Mouse (Mus musculus): ENCODE data around the gene Dnajb5.

Gene Dnajb5

DNA sequence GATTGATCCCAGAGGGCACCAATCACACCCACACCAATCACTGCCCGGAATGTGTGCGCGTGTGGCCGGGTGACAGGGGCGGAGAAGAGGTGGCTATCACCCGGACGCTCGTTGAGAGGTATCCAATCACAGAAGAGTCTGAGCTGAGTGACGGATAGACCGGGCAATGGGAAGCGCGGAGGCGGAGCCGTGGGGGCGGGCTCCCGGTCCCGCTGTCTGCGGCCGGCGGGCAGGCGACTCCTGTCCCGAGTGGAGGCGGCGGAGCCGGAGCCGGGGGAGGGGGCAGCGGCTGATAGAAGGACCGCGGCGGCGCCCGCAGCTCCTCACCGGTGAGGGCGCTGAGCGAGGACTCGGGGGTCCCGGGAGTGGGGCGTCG is at the start of gene Dnajb5:
Dnajb5 (plus strand) TSS at position 139 of the 376 bp plus-strand sequence.
- TF ChIP-seq GATA4 (IDR thresholded peaks at IDR 0.05; ENCODE audit: insufficient replicate concordance, low read length) = peak; percentile 16; the same call in 1 of the 2 replicates

- no peak for TF ChIP-seq GATA4 (IDR thresholded peaks at IDR 0.05; ENCODE audit: insufficient replicate concordance, low read length)
Observed at GRCm38 (mm10) chr4:42900878-42901277, 48.7 kb upstream of the Dnajb5 start.

DNA sequence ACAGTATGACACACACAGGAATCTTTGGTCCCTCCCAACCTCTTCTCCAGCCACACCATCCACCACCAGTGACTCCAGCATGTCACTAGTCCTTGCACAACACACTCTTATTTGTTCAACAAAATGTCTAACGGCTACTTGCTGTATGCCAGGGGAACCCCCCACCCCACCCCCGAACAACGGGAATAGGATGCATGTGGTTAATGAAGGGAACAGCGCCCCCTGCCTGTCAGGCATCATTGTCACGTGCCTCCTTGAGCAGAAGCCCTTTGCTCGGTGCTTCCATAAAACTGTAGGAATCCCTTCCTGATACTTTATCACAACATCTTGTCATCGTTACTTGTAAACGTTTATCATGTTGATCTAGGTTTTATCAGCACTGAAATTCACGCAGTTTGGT is 47.4 kb upstream of the Dnajb5 start:
- no peak for TF ChIP-seq GATA4 (IDR thresholded peaks at IDR 0.05; ENCODE audit: insufficient replicate concordance, low read length)

- no peak for TF ChIP-seq GATA4 (IDR thresholded peaks at IDR 0.05; ENCODE audit: insufficient replicate concordance, low read length)
Observed at GRCm38 (mm10) chr4:42902730-42903129, 46.9 kb upstream of the Dnajb5 start.

- no peak for TF ChIP-seq GATA4 (IDR thresholded peaks at IDR 0.05; ENCODE audit: insufficient replicate concordance, low read length)
Observed at GRCm38 (mm10) chr4:42903942-42904341, 45.7 kb upstream of the Dnajb5 start.

DNA sequence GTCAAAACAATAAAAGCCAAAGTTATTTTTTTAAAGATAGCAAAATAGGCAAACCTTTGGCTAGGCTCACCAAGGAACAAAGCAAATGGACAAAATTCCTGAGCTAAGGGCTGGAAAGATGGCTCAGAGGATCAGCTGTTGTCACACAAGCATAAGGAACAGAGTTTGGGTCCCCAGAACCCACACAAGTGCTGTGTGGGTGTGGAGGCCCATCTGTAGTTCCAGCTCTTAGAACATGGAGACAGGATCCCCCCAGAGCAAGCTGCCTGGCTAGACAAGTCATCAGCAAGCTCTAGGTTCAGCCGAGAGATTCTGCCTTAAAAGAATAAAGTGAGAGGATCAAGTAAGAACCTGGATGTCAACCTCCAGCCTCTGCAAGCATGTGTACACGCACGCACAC is 45.1 kb upstream of the Dnajb5 start:
- no peak for TF ChIP-seq GATA4 (IDR thresholded peaks at IDR 0.05; ENCODE audit: insufficient replicate concordance, low read length)

DNA sequence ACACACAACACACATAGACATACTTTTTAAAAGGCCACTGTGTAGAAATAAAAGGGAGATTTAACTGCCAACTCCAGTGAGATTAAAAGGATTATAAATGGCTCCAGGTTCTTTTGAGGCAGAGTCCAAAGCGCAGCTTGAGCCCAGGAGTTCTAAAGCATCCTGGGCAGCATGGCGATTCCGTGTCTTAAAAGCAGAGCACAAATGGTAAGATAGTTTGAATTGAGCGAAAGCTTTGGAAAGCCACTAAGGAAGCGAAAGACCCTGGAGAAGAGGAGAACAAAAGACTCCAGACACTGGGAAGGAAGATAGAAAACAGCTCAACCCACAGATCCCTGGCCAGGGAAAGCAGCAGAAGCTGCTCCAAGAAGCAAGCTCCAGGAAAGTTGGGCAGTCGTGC is 44.6 kb upstream of the Dnajb5 start:
- TF ChIP-seq GATA4 (IDR thresholded peaks at IDR 0.05; ENCODE audit: insufficient replicate concordance, low read length) = no peak

DNA sequence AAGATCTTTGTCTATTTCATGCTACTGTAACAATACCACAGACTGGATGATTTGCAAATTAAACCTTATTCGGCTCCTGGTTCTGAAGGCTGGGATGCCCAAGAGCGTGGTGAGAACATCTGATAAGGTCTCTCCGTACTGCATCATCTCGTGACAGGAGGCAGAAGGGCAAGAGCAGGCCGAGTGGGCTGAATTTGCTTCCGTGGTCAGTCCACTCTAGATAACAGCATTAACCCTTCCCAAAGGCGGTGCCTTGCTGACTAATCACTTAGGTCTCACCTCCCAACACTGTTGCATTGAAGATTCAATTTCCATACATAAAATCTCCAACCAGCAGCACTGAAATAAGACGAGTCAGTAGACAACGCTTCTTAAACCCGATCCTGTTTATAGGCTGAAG is 36.2 kb upstream of the Dnajb5 start:
- no peak for TF ChIP-seq GATA4 (IDR thresholded peaks at IDR 0.05; ENCODE audit: insufficient replicate concordance, low read length)

- no peak for TF ChIP-seq GATA4 (IDR thresholded peaks at IDR 0.05; ENCODE audit: insufficient replicate concordance, low read length)
Observed at GRCm38 (mm10) chr4:42915311-42915710, 34.3 kb upstream of the Dnajb5 start.

GRCm38 (mm10) chr4:42915966-42916365 is 33.6 kb upstream of the Dnajb5 start:
- no peak for TF ChIP-seq GATA4 (IDR thresholded peaks at IDR 0.05; ENCODE audit: insufficient replicate concordance, low read length)

- TF ChIP-seq GATA4 (IDR thresholded peaks at IDR 0.05; ENCODE audit: insufficient replicate concordance, low read length) = no peak
Observed at GRCm38 (mm10) chr4:42916617-42917401, 32.8 kb upstream of the Dnajb5 start, which contains the start of gene Phf24. Gene Phf24, plus strand, starts transcription at chr4:42916660.

DNA sequence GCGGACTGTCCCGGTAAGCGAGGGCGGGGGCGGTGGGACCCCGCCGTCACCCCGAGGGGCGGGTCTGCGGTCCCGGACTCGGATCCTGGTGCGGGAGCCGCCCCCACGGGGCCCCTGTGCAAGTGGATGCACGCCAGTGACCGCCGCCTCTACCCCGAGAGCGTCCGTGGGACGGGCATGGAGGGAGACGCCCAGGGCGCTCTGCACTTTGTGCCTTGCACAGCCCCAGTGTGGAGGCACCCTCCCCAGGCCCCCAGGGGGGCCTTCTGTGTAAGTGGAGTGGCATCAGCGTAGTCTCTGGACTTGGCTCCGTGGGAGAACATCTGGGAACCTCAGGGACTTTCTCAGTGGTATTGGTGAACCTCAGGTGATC is 32.2 kb upstream of the Dnajb5 start:
- TF ChIP-seq GATA4 (IDR thresholded peaks at IDR 0.05; ENCODE audit: insufficient replicate concordance, low read length) = no peak

GRCm38 (mm10) chr4:42920726-42921125 is 28.9 kb upstream of the Dnajb5 start:
- TF ChIP-seq GATA4 (IDR thresholded peaks at IDR 0.05; ENCODE audit: insufficient replicate concordance, low read length) = no peak

DNA sequence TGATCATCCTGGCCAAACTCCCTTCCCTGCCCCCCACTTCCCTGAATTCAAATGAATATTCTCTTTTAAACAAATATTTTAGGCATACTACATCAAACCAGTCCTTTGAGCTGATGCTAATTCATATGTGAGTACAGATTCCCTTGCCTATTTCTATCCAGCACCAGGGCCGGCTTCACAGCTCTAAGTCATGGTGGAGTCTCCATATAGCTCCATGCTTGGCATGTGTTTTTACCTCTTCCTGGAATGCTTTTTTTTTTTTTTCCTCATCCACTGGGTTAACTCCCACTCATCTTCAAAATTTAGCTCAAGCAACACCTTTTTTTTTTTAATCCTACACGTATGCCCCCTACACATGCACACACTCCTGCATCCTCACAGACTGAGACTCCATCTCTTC is 28.1 kb upstream of the Dnajb5 start:
- no peak for TF ChIP-seq GATA4 (IDR thresholded peaks at IDR 0.05; ENCODE audit: insufficient replicate concordance, low read length)

DNA sequence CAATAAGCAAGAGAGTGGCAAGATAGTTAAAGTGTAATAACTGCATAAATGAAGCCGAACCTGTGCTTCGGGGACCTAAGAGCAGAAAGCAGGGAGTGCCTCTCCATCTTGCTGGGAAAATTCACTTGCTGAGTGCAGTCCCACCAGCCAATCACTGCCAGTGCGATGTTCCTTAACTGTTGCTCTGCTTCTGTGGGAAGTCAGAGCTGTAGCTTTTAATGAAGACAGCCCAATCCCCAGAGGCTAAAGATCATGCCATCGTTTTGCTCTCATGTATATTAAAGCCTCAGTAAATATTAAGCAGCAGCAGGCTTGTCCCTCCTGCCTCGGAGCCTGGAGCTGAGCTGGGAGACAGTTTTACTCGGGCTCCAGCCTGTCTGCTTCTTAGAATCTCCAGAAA is 27.6 kb upstream of the Dnajb5 start:
- TF ChIP-seq GATA4 (IDR thresholded peaks at IDR 0.05; ENCODE audit: insufficient replicate concordance, low read length) = no peak

- TF ChIP-seq GATA4 (IDR thresholded peaks at IDR 0.05; ENCODE audit: insufficient replicate concordance, low read length) = no peak
Observed at GRCm38 (mm10) chr4:42922461-42922860, 27.2 kb upstream of the Dnajb5 start.

DNA sequence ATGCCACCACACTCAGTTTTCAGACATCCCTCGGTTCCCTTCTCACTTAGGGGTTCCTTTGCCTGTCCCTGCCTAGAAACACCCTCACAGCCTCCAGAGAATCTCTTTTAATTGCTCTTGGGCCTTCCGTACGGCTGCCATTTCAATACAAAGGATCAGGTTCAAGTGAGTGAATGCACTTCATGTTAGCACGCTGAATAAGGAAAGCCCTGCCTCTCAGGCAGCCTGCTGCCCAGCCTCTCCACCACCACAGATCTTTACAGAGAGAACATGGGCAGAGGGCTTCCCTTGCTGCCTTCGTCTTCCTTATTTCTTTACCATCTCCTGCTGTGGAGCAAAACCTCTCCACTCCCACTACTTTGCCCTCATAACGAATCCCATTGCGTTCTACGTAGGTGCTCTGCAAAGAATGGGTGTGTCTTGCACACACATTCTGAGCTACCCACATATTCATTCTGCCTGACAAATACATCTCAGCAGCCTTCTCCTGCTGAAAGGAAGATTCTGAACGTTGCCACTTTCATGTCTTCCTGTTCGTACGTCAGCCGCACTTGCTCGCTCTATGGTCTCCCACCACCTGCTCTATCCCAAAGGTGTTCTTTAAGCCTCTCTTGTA is 25.4 kb upstream of the Dnajb5 start:
- TF ChIP-seq GATA4 (IDR thresholded peaks at IDR 0.05; ENCODE audit: insufficient replicate concordance, low read length) = no peak
